Mouse (Mus musculus): Measurements from ENCODE around the gene Psg26. TPM values are rescaled to one million over a fixed set of nuclear protein-coding genes. Genes with fewer than 3 reads are reported as not detected.

Gene Psg26
- polyA plus RNA-seq, 1 experiment from 2014 or later: not detected

Other genes starting within 250 kb of the Psg26 start
- not detected in 2 replicates for gene Mill1, start 238.8 kb downstream of the Psg26 start, polyA plus RNA-seq (2014; fragmentation: Nextera tagmentation; extraction: Ambion mirVana)
- not detected in 2 replicates for gene Psg18, start 129.2 kb downstream of the Psg26 start, polyA plus RNA-seq (2014; fragmentation: Nextera tagmentation; extraction: Ambion mirVana)
- gene Psg28, start 52.1 kb downstream of the Psg26 start, polyA plus RNA-seq (2014; fragmentation: Nextera tagmentation; extraction: Ambion mirVana): not detected in 2 replicates
- gene Psg25, start 48.1 kb upstream of the Psg26 start, polyA plus RNA-seq (2014; fragmentation: Nextera tagmentation; extraction: Ambion mirVana): 0.10 and 0.25 TPM in 2 replicates
- not detected in 2 replicates for gene Psg27, start 83.1 kb upstream of the Psg26 start, polyA plus RNA-seq (2014; fragmentation: Nextera tagmentation; extraction: Ambion mirVana)
- gene Psg23, start 132.3 kb upstream of the Psg26 start, polyA plus RNA-seq (2014; fragmentation: Nextera tagmentation; extraction: Ambion mirVana): not detected in 2 replicates
- not detected in 2 replicates for gene Psg21, start 172.5 kb upstream of the Psg26 start, polyA plus RNA-seq (2014; fragmentation: Nextera tagmentation; extraction: Ambion mirVana)
- not detected in 2 replicates for gene Psg20, start 202.0 kb upstream of the Psg26 start, polyA plus RNA-seq (2014; fragmentation: Nextera tagmentation; extraction: Ambion mirVana)
- gene Psg22, start 233.9 kb upstream of the Psg26 start, polyA plus RNA-seq (2014; fragmentation: Nextera tagmentation; extraction: Ambion mirVana): not detected in 2 replicates